Mouse (Mus musculus) heart, embryonic 14.5 days (tissue): ENCODE measurements around the gene 3300002I08Rik. TPM values are rescaled to one million over a fixed set of nuclear protein-coding genes. Genes with fewer than 3 reads are reported as not detected.

Experiments
- polyA plus RNA-seq: library from polyadenylated mRNA; unstranded; fragments of >200 nt; fragmentation: Nextera tagmentation; extraction: Ambion mirVana; gene quantifications from 2 replicates; pipeline ENCODE4 v1.2.1, GENCODE M21; 2014

The 3300002I08Rik gene
- polyA plus RNA-seq, 1 experiment from 2014 or later = 4.6 TPM

Other genes with a start within 250 kb of the 3300002I08Rik start
- gene Zfp120, start 226.1 kb downstream of the 3300002I08Rik start, polyA plus RNA-seq = 6.0 and 7.0 TPM in 2 replicates
- gene Gm10770, start 183.1 kb downstream of the 3300002I08Rik start, polyA plus RNA-seq = not detected in 2 replicates
- not detected in 2 replicates for gene Gm14139, start 181.0 kb downstream of the 3300002I08Rik start, polyA plus RNA-seq
- 3.7 and 3.9 TPM in 2 replicates for gene Zfp937, start 144.7 kb downstream of the 3300002I08Rik start, polyA plus RNA-seq
- 1.6 and 1.9 TPM in 2 replicates for gene Gm21994, start 107.2 kb downstream of the 3300002I08Rik start, polyA plus RNA-seq
- gene Gm14124, start 105.2 kb downstream of the 3300002I08Rik start, polyA plus RNA-seq = not detected in 2 replicates
- not detected in 2 replicates for gene Gm10130, start 39.1 kb downstream of the 3300002I08Rik start, polyA plus RNA-seq
- 3.4 and 4.4 TPM in 2 replicates for gene Zfp442, start 88.7 kb upstream of the 3300002I08Rik start, polyA plus RNA-seq
- gene Zfp345, start 122.3 kb upstream of the 3300002I08Rik start, polyA plus RNA-seq = 0.07 and 0.08 TPM in 2 replicates
- gene Cst7, start 207.7 kb upstream of the 3300002I08Rik start, polyA plus RNA-seq = not detected in 2 replicates
- gene Apmap, start 245.8 kb upstream of the 3300002I08Rik start, polyA plus RNA-seq = 26.6 and 27.4 TPM in 2 replicates